3 mouse cellular contexts compared by ENCODE assay signal in the genomic region with DNA sequence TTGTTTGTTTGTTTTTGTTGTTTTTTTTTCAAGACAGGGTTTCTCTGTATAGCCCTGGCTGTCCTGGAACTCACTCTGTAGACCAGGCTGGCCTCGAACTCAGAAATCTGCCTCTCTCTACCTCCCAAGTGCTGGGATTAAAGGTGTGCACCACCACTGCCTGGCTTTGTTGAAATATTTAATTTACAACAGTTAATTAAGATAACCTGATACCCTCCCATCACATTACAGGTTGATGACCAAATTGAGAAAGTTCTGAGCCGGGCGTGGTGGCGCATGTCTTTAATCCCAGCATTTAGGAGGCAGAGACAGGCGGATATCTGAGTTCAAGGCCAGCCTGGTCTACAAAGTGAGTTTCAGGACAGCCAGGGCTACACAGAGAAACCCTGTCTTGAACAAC.
A peak's percentile ranks its signal among the peaks of the same experiment; 100 is the strongest.
DNase-seq lines count a peak whose midpoint lies in the region; ATAC-seq lines count a peak whose summit lies in the region.
"Not testable (repeated sequence)": the region's sequence is repeated elsewhere in the genome, so short reads cannot be mapped to it uniquely, and the experiment has no call there.

No protein-coding gene starts in this region.

- not testable (repeated sequence) for H3K9me3 ChIP-seq in midbrain, embryonic 10.5 days (replicated peaks); midbrain, embryonic 11.5 days (ENCODE audit: control insufficient read depth, low read length)

- peak; percentile 61 for DNase-seq in heart, adult 11 months
- DNase-seq in midbrain, embryonic 10.5 days (ENCODE audit: low spot score), result not testable (repeated sequence)
- DNase-seq in midbrain, embryonic 11.5 days (ENCODE audit: low spot score, missing footprints), result peak; percentile 64

- not testable (repeated sequence) for H3K4me2 ChIP-seq in midbrain, embryonic 11.5 days

- not testable (repeated sequence) for H3K4me3 ChIP-seq in midbrain, embryonic 10.5 days; midbrain, embryonic 11.5 days (ENCODE audit: low read depth, low read length)

- not testable (repeated sequence) for H3K9ac ChIP-seq in midbrain, embryonic 11.5 days (ENCODE audit: low read length)

- ATAC-seq in midbrain, embryonic 11.5 days (ENCODE audit: low FRiP score), result not testable (repeated sequence)

- peaks cover 48% of the 10 kb centered on the region for H3K4me1 ChIP-seq in midbrain, embryonic 10.5 days
- H3K4me1 ChIP-seq in midbrain, embryonic 11.5 days (ENCODE audit: control insufficient read depth, insufficient read depth, low read length), result peaks cover 45% of the 10 kb centered on the region

- H3K27me3 ChIP-seq in midbrain, embryonic 10.5 days (ENCODE audit: low read depth, poor library complexity, severe bottlenecking); midbrain, embryonic 11.5 days (ENCODE audit: control insufficient read depth, insufficient read depth, low read length): not testable (repeated sequence)

- H3K27ac ChIP-seq in midbrain, embryonic 10.5 days (replicated peaks), result peak overlapping the region; percentile 91; the same call in 1 of the 2 replicates
- not testable (repeated sequence) for H3K27ac ChIP-seq in midbrain, embryonic 11.5 days (ENCODE audit: low read depth, low read length)

- H3K36me3 ChIP-seq in midbrain, embryonic 10.5 days, result peaks cover 11% of the 10 kb centered on the region
- not testable (repeated sequence) for H3K36me3 ChIP-seq in midbrain, embryonic 11.5 days (ENCODE audit: control insufficient read depth, insufficient read depth, low read length)

- 95% methylated on average over 5 of the region's 5 CpGs for WGBS in midbrain, embryonic 10.5 days
- WGBS in midbrain, embryonic 11.5 days, result 92% methylated on average over 5 of the region's 5 CpGs
